Mouse (Mus musculus): Measurements from ENCODE around the gene Wdr1. TPM values are rescaled to one million over a fixed set of nuclear protein-coding genes. Genes with fewer than 3 reads are reported as not detected.

Wdr1 gene
- polyA plus RNA-seq, 1 experiment from 2014 or later = 160 TPM

DNA sequence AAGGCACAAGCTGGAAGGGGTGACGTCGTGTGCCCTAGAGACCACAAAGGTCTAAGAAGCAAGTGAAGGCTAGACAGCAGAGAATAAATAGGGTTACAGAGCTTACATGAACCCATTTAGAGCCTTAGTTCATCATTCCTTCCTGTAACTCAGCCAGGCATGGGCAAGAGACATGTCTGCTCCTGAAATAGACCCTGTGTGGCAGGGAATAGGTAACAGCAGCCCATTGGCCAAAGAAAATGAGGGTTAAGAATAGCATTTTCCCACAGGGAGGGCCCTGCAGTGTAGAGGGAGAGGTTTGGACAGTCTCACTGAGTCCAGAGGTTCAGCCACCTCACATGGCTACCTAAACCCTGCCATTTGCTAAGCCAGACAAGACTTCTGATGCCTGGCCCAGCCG is 21.3 kb downstream of the Wdr1 start:
- peaks cover 100% of the 10 kb centered on the region for H3K36me3 ChIP-seq
- no peak for DNase-seq (ENCODE audit: low spot score)

DNA sequence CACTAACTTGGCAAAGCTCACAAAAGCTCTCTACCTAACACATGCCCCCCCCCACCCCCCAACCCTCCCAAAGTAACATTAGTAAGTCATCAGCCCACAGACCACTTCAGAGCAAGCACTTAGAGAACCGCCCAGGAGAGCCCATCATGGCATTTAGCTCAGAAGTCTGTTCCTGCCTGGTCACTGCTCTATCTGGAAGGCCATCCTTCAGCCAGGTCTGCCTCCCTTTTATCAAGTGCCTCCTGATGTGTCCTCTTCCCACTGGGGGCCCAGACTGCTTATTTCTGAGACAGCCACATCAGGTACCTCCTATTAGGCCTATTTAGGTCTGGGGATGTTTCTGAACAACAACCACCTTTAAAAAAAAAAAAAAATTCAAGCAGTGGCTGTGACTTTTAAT is 22.1 kb downstream of the Wdr1 start:
- Histone ChIP-seq H3K27me3 (ENCODE audit: low read depth, poor library complexity, severe bottlenecking) (no peaks in the 10 kb centered on the region), H3K36me3 (peaks cover 100% of the 10 kb centered on the region), H3K27ac (replicated peaks) (no peak overlapping the region), H3K4me1 (no peaks in the 10 kb centered on the region), H3K4me3 (no peak overlapping the region), H3K9me3 (replicated peaks) (no peaks in the 10 kb centered on the region)
- WGBS = 100% methylated on average over 1 of the region's 1 CpGs
- no peak for DNase-seq (ENCODE audit: low spot score)

More for the DNA sequence above, 21.3 kb downstream of the Wdr1 start:
- 96% methylated on average over 3 of the region's 3 CpGs for WGBS
- no peak overlapping the region for H3K27ac ChIP-seq (replicated peaks)
- no peaks in the 10 kb centered on the region for H3K27me3 ChIP-seq (ENCODE audit: low read depth, poor library complexity, severe bottlenecking)
- H3K4me3 ChIP-seq = no peak overlapping the region
- H3K4me1 ChIP-seq = no peaks in the 10 kb centered on the region
- H3K9me3 ChIP-seq (replicated peaks) = no peaks in the 10 kb centered on the region

DNA sequence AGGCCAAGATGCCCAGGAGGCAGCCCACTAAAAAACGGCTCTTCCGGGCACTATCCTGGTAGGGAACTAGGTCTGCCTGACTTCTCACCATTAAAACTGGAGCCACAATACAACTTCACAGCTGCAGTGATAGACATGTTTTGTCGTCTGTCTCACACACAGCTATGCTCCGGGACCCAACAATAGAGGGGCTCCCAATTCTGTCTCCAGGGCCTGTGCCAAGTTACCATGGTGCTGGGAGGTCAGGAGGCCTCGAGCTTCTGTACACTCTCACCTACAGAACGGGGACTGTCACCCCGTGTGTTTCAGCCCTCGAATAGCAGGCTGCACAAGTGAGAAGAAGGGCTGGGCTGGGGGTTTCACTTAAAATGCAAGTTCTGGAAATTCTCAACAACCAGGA is 24.5 kb downstream of the Wdr1 start:
- H3K27me3 ChIP-seq (ENCODE audit: low read depth, poor library complexity, severe bottlenecking) = no peaks in the 10 kb centered on the region
- H3K4me3 ChIP-seq = no peak overlapping the region
- no peaks in the 10 kb centered on the region for H3K9me3 ChIP-seq (replicated peaks)
- H3K4me1 ChIP-seq = no peaks in the 10 kb centered on the region
- DNase-seq (ENCODE audit: low spot score) = no peak
- H3K36me3 ChIP-seq = peaks cover 100% of the 10 kb centered on the region
- H3K27ac ChIP-seq (replicated peaks) = no peak overlapping the region
- 94% methylated on average over 8 of the region's 8 CpGs for WGBS

DNA sequence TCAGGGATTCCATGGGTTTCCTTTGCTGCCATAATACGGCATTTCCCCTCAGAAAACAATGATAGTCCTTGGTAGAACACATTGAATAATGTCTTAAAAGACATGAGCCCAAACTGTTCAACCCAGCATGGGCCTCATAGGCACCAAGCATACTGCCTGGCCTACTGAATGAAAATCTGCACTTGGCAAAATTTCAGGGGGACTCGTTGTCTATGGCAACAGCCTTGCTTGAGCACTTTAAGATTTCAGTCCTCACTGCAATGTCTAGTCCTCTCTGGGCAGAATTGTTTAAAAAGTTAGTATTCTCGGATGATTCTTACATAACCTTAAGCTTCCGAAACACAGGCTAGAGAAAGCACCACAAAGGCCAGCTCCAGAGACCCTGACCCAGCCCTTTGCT is 25.2 kb downstream of the Wdr1 start:
- Histone ChIP-seq H3K27ac (replicated peaks) (no peak overlapping the region), H3K9me3 (replicated peaks) (no peaks in the 10 kb centered on the region), H3K36me3 (peaks cover 99% of the 10 kb centered on the region), H3K27me3 (ENCODE audit: low read depth, poor library complexity, severe bottlenecking) (no peaks in the 10 kb centered on the region), H3K4me1 (no peaks in the 10 kb centered on the region), H3K4me3 (no peak overlapping the region)
- 92% methylated on average over 4 of the region's 4 CpGs for whole genome bisulfite sequencing
- DNase-seq (ENCODE audit: low spot score) = no peak

DNA sequence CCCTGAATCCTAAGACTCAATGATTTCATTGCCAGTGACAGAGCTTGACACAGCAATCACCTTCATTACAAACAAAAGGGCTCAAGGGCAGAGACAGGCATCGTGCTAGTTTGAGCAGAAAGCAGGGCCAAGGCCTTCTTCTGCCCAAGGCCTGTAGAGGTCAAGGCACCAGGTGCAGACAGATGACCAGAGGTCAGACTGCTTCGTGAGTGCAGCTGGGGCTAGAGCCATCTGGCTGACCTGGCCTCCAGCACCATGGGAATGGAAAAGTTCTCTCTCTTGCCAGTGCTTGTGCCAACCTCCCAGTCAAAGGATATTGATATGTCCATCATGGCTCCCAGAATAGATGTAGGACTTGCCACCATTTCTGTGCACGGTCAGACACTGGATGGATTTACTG is 26.2 kb downstream of the Wdr1 start:
- no peaks in the 10 kb centered on the region for H3K27me3 ChIP-seq (ENCODE audit: low read depth, poor library complexity, severe bottlenecking)
- no peak for DNase-seq (ENCODE audit: low spot score)
- H3K9me3 ChIP-seq (replicated peaks) = no peaks in the 10 kb centered on the region
- WGBS = 95% methylated on average over 3 of the region's 3 CpGs
- H3K36me3 ChIP-seq = peaks cover 99% of the 10 kb centered on the region
- H3K27ac ChIP-seq (replicated peaks) = no peak overlapping the region
- no peaks in the 10 kb centered on the region for H3K4me1 ChIP-seq
- H3K4me3 ChIP-seq = no peak overlapping the region

DNA sequence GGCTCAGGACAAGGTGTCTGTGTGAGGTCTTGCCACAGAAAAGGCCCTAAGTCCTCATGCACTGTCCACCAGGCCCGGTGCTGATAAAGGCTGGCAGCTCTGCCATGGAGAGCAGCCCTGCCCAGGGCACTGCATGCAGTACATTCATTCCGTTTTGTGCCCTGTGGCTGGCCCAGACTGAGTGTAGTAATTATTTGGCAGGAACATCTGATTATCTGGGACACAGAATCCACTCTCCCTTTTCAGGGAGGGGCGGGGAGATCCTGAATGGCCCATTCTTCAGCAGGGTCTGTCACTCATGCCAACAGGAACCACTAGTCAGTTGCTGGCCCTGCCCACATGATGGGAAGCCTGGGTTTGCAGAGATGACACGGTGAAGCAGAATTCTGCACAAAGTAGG is 30.9 kb downstream of the Wdr1 start:
- H3K4me1 ChIP-seq = no peaks in the 10 kb centered on the region
- WGBS = 93% methylated on average over 4 of the region's 4 CpGs
- no peaks in the 10 kb centered on the region for H3K9me3 ChIP-seq (replicated peaks)
- DNase-seq (ENCODE audit: low spot score) = no peak
- peaks cover 98% of the 10 kb centered on the region for H3K36me3 ChIP-seq
- H3K27ac ChIP-seq (replicated peaks) = no peak overlapping the region
- H3K27me3 ChIP-seq (ENCODE audit: low read depth, poor library complexity, severe bottlenecking) = no peaks in the 10 kb centered on the region
- no peak overlapping the region for H3K4me3 ChIP-seq

DNA sequence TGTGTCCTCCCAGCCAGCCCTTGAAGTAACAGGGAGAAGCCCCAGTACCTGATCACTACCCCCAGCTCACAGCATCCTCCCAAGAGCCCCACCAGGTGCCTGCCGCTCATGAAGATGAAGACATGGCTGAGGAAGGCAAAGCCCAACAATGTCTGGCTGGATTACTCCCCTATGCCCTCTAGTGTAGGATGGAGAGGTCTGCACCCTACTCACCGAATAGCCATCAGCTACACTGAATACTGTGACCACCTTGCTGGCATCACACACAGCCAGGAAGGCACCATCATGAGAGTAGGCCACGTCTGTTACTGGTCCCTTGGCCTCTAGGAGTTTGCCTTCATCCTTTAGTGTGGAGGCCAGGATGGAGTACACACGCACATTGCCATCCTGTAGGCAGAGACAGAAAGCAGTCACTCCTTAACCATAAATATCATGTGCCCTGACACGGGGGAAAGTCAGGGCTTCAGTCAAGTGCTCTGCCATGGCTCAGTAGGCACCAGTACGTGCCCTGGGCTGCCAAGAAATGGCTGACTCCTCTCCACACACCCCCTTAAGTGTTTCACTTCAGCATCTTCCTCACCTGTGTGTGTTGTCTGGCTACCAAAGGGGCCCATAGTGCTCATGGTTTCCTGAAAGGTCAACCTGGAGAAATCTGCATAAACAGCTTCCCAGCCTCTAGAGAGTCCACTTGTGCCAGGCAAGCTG is 33.1 kb downstream of the Wdr1 start:
- Histone ChIP-seq H3K4me1 (no peaks in the 10 kb centered on the region), H3K27me3 (ENCODE audit: low read depth, poor library complexity, severe bottlenecking) (no peaks in the 10 kb centered on the region), H3K27ac (replicated peaks) (no peak overlapping the region), H3K9me3 (replicated peaks) (no peaks in the 10 kb centered on the region), H3K4me3 (no peak overlapping the region), H3K36me3 (peaks cover 98% of the 10 kb centered on the region)
- no peak for DNase-seq (ENCODE audit: low spot score)
- 83% methylated on average over 6 of the region's 6 CpGs for WGBS

DNA sequence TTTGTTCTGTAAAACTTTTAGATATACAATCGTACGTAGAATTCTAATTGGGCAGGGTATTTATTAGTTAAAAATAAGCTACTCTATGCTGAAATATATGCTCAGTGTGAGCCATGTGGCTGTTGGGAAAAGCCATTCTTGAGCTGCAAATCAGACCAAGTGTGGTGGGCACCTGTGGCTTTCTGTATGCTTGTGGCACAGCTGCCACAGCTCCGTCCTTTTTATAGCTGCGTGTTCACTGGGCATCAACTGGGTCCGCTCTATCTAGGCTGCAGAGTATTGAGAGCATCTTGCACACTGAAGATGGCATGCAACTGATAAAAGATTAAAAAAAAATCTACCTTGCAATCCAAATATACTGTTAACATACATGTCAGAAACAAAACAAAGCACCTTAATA is 40.0 kb downstream of the Wdr1 start:
- no peaks in the 10 kb centered on the region for H3K9me3 ChIP-seq (replicated peaks)
- no peak overlapping the region for H3K27ac ChIP-seq (replicated peaks)
- H3K36me3 ChIP-seq = peaks cover 31% of the 10 kb centered on the region
- WGBS = 94% methylated on average over 5 of the region's 5 CpGs
- DNase-seq (ENCODE audit: low spot score) = no peak
- H3K4me3 ChIP-seq = no peak overlapping the region
- H3K27me3 ChIP-seq (ENCODE audit: low read depth, poor library complexity, severe bottlenecking) = no peaks in the 10 kb centered on the region
- no peaks in the 10 kb centered on the region for H3K4me1 ChIP-seq

DNA sequence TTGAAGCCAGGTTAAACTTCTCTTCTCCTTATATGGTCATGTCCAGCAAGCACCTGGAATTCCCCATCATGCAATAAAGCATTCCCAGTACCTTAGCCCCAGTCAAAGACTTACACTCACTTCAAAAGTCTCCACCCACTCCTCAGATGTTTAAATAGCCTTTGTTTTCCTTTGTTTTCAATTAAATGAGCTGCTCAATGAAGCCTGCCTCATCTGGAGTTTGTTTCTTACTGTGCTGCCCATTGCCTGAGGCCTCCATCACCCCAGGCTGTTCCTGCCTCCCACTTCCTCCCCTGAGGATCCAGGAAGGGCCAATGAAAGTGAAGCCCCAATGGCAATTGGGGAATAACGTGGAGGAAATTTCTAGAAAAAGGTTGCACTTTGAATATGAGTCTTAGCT is 42.2 kb downstream of the Wdr1 start:
- Histone ChIP-seq H3K27ac (replicated peaks) (no peak overlapping the region), H3K9me3 (replicated peaks) (no peaks in the 10 kb centered on the region), H3K36me3 (peaks cover 9% of the 10 kb centered on the region), H3K4me1 (no peaks in the 10 kb centered on the region), H3K4me3 (no peak overlapping the region), H3K27me3 (ENCODE audit: low read depth, poor library complexity, severe bottlenecking) (no peaks in the 10 kb centered on the region)
- WGBS = 37% methylated on average over 1 of the region's 1 CpGs
- DNase-seq (ENCODE audit: low spot score) = no peak

DNA sequence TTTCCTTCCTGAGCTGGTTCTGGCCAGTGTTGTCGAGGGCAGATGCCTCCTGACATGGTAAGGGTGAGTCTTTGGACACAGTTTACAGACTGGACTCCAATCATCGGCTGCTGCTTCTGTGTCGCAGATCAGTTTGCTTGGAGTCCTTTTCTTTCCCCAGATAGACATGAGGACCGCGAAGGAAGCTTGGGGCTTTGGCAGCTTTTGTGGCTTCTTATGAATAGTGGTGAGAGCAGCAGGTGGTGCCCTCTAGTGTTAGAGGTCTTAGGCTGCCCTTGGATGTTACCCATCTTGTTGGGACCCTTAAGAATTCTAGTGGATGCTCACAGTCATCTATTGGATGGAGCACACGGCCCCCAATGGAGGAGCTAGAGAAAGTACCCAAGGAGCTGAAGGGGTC is 46.8 kb downstream of the Wdr1 start:
- H3K9me3 ChIP-seq (replicated peaks) = no peaks in the 10 kb centered on the region
- DNase-seq (ENCODE audit: low spot score) = peak; percentile 22
- peaks cover 16% of the 10 kb centered on the region for H3K4me1 ChIP-seq
- no peak overlapping the region for H3K27ac ChIP-seq (replicated peaks)
- H3K4me3 ChIP-seq = no peak overlapping the region
- no peaks in the 10 kb centered on the region for H3K27me3 ChIP-seq (ENCODE audit: low read depth, poor library complexity, severe bottlenecking)
- 67% methylated on average over 6 of the region's 6 CpGs for WGBS
- no peaks in the 10 kb centered on the region for H3K36me3 ChIP-seq

DNA sequence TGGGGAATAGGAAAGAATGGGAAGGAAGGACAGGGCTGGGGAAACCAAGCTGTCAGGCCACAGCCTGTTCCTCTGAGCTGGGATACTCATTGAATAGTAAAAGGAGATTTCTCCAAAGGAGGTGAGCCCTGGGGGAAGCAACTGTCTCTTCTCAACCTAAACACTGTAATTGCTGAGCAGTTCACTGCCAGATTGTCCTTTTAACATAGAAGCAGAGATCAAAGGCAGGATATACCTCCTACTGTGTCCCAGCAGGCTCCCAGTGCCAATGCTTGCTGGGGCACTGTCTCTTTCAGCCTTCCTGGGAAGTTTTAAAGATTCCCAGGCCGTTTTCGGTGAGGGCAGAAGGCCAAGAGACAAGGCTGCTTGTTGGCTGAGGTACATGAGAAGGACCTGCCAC is 50.0 kb downstream of the Wdr1 start:
- Histone ChIP-seq H3K4me1 (peaks cover 16% of the 10 kb centered on the region), H3K27me3 (ENCODE audit: low read depth, poor library complexity, severe bottlenecking) (no peaks in the 10 kb centered on the region), H3K4me3 (no peak overlapping the region), H3K9me3 (replicated peaks) (no peaks in the 10 kb centered on the region), H3K27ac (replicated peaks) (no peak overlapping the region), H3K36me3 (no peaks in the 10 kb centered on the region)
- DNase-seq (ENCODE audit: low spot score) = no peak
- 20% methylated on average over 2 of the region's 2 CpGs for WGBS

DNA sequence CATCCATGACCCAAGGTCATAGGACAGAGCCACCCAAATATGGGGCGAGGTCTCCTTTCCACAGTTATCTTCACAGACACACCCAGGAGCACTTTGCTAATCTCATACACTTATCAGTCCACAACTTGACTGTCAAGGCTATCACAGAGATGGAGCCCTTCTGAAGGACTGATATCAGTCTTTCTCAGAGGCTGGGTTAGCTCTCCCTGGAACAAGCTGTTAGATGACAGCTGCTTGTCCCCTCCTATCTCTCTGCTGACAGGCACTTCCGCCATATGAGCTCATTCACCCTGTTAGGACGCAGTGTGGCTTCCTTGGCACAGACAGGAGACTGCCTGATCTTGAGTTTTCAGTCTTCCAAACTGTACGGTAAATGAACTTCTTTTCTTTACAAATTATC is 53.5 kb downstream of the Wdr1 start:
- DNase-seq (ENCODE audit: low spot score) = no peak
- no peak overlapping the region for H3K27ac ChIP-seq (replicated peaks)
- H3K9me3 ChIP-seq (replicated peaks) = no peaks in the 10 kb centered on the region
- WGBS = 86% methylated on average over 4 of the region's 4 CpGs
- H3K36me3 ChIP-seq = no peaks in the 10 kb centered on the region
- no peaks in the 10 kb centered on the region for H3K27me3 ChIP-seq (ENCODE audit: low read depth, poor library complexity, severe bottlenecking)
- H3K4me1 ChIP-seq = peaks cover 16% of the 10 kb centered on the region
- H3K4me3 ChIP-seq = no peak overlapping the region

DNA sequence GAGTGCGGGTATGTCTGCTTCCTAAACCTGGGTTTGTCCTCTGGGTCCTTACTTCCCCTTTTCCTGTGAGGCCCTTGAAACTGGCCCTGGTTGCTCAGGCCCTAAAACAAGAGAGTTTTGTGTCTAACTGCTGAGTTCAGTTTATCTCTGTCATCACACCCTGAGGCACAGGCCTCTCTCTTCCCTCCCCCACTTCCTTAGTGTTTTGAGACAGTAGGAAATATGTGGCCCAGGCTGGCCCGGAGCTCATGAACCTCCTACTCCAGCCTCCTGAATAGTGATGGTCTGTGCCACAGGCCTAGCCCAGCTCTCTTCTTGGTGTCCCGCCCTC is 57.6 kb downstream of the Wdr1 start:
- no peak overlapping the region; the same call in 1 of the 2 replicates for H3K27ac ChIP-seq (replicated peaks)
- DNase-seq (ENCODE audit: low spot score) = no peak
- H3K4me3 ChIP-seq = no peak overlapping the region

More for the DNA sequence above, 57.6 kb downstream of the Wdr1 start:
- Histone ChIP-seq H3K9me3 (replicated peaks) (no peaks in the 10 kb centered on the region), H3K36me3 (no peaks in the 10 kb centered on the region), H3K27me3 (ENCODE audit: low read depth, poor library complexity, severe bottlenecking) (no peaks in the 10 kb centered on the region), H3K4me1 (no peaks in the 10 kb centered on the region)
- WGBS = 73% methylated on average over 3 of the region's 3 CpGs
